ENCODE assay signal across 16 mouse cellular contexts in genomic region chr4:32905913-32906312, GRCm38 (mm10). TPM values are rescaled to one million over a fixed set of nuclear protein-coding genes. Genes with fewer than 3 reads are reported as not detected.
DNase-seq lines count a peak whose midpoint lies in the region; ATAC-seq and TF ChIP-seq lines count a peak whose summit lies in the region.
"Had no signal": no experiment of that assay in that cellular context is flagged by ENCODE, and none has a peak within 500 bp of the region (broad histone marks: within the 10 kb centered on the region; RNA-seq: fewer than 3 reads in every experiment).

No protein-coding gene starts in this region.

- in situ Hi-C loops in CH12.LX (cut with MboI; ENCODE audit: low pct_ligation_motif_present, low pct_unique_long_range_greater_than_20kb, low sequenced_read_pairs) = no loop called here

- TF ChIP-seq CTCF in CH12.LX (conservative IDR thresholded peaks at IDR 0.05 in 1 of 2, IDR thresholded peaks at IDR 0.05 in 1 of 2; ENCODE audit: low read depth in 2 of 2, low read length in 2 of 2) = no peak

- H3K27me3 ChIP-seq in heart, embryonic 10.5 days (ENCODE audit: insufficient read depth, poor library complexity, severe bottlenecking) = no peaks in the 10 kb centered on the region
- H3K27me3 ChIP-seq in heart, embryonic 13.5 days (replicated peaks) = no peaks in the 10 kb centered on the region
- H3K27me3 ChIP-seq in CH12.LX (replicated peaks) = no peaks in the 10 kb centered on the region
- H3K27me3 ChIP-seq: embryonic facial prominence, embryonic 12.5 days; forebrain, embryonic 13.5 days; forebrain, embryonic 15.5 days had no signal

- H3K4me2 ChIP-seq in heart, embryonic 13.5 days = no peak overlapping the region
- no peak overlapping the region for H3K4me2 ChIP-seq in CH12.LX (ENCODE audit: insufficient read depth, low read depth, poor library complexity, severe bottlenecking)
- H3K4me2 ChIP-seq: embryonic facial prominence, embryonic 12.5 days; forebrain, embryonic 13.5 days; forebrain, embryonic 15.5 days had no signal

- no peak for ATAC-seq in heart, embryonic 13.5 days (ENCODE audit: extremely low read depth, insufficient number of reproducible peaks, low FRiP score, low TSS enrichment)

- TF ChIP-seq EP300 in CH12.LX (IDR thresholded peaks at IDR 0.05; ENCODE audit: low read length) = no peak

- dilution Hi-C loops in CH12.LX (cut with MboI; ENCODE audit: extremely low pct_ligation_motif_present, extremely low pct_unique_long_range_greater_than_20kb, low sequenced_read_pairs) = no loop called here

- H3K27ac ChIP-seq in heart, embryonic 10.5 days = peak overlapping the region; percentile 12; the same call in 1 of the 2 replicates
- H3K27ac ChIP-seq in heart, embryonic 13.5 days (replicated peaks) = peak overlapping the region; percentile 75
- no peak overlapping the region for H3K27ac ChIP-seq in CH12.LX (ENCODE audit: insufficient read depth, low read depth)
- H3K27ac ChIP-seq: embryonic facial prominence, embryonic 10.5 days; embryonic facial prominence, embryonic 12.5 days; forebrain, embryonic 13.5 days; forebrain, embryonic 15.5 days had no signal

- H3K4me1 ChIP-seq in heart, embryonic 10.5 days = peaks cover 48% of the 10 kb centered on the region
- H3K4me1 ChIP-seq in heart, embryonic 13.5 days = peaks cover 56% of the 10 kb centered on the region
- peaks cover 20 to 56% of the 10 kb centered on the region in 2 experiments for H3K4me1 ChIP-seq in CH12.LX (ENCODE audit: control insufficient read depth in 1 of 2, insufficient read depth in 2 of 2)
- H3K4me1 ChIP-seq: embryonic facial prominence, embryonic 12.5 days had no signal

- H3K36me3 ChIP-seq in heart, embryonic 10.5 days = no peaks in the 10 kb centered on the region
- H3K36me3 ChIP-seq in heart, embryonic 13.5 days = no peaks in the 10 kb centered on the region
- H3K36me3 ChIP-seq in CH12.LX (replicated peaks in 1 of 2; ENCODE audit: control insufficient read depth in 1 of 2, insufficient read depth in 1 of 2, low read length in 1 of 2) = no peaks in the 10 kb centered on the region
- H3K36me3 ChIP-seq: embryonic facial prominence, embryonic 10.5 days; embryonic facial prominence, embryonic 12.5 days; forebrain, embryonic 15.5 days had no signal

- DNase-seq in heart, embryonic 10.5 days (ENCODE audit: low spot score) = no peak
- DNase-seq in heart, adult 11 months = no peak
- DNase-seq in heart, adult 18-20 months = no peak
- DNase-seq in CH12.LX (ENCODE audit: extremely low read depth) = no peak
- DNase-seq in Muller cell, postnatal 12 days (ENCODE audit: inconsistent ontology term) = no peak
- DNase-seq: cerebellum, adult 11 months; cerebellum, adult 18-20 months; cerebellum, adult 8-10 months; cerebellum, adult 9-11 months; embryo, embryonic 11 days had no signal

- H3K79me2 ChIP-seq in CH12.LX (replicated peaks; ENCODE audit: control insufficient read depth, extremely low read depth, insufficient read depth, poor library complexity, severe bottlenecking) = no peaks in the 10 kb centered on the region

- no peak for TF ChIP-seq POLR2A in CH12.LX (IDR thresholded peaks at IDR 0.05; ENCODE audit: low read depth, low read length)

- H3K4me3 ChIP-seq in heart, embryonic 10.5 days = no peak overlapping the region
- H3K4me3 ChIP-seq in heart, embryonic 13.5 days = no peak overlapping the region
- no peak overlapping the region for H3K4me3 ChIP-seq in CH12.LX (replicated peaks in 1 of 3; ENCODE audit: low read depth in 2 of 3, low read length in 2 of 3, poor library complexity in 1 of 3)
- H3K4me3 ChIP-seq: embryonic facial prominence, embryonic 10.5 days; embryonic facial prominence, embryonic 12.5 days; forebrain, embryonic 13.5 days; forebrain, embryonic 15.5 days had no signal

- no peak for TF ChIP-seq RAD21 in CH12.LX (IDR thresholded peaks at IDR 0.05; ENCODE audit: low read depth, low read length)

- H3K9me3 ChIP-seq in heart, embryonic 10.5 days = no peaks in the 10 kb centered on the region
- H3K9me3 ChIP-seq in heart, embryonic 13.5 days = no peaks in the 10 kb centered on the region
- H3K9me3 ChIP-seq in CH12.LX (replicated peaks; ENCODE audit: low read length) = no peaks in the 10 kb centered on the region
- H3K9me3 ChIP-seq: embryonic facial prominence, embryonic 10.5 days; embryonic facial prominence, embryonic 12.5 days; forebrain, embryonic 13.5 days; forebrain, embryonic 15.5 days had no signal

- 100% methylated on average over 2 of the region's 2 CpGs for WGBS in heart, embryonic 10.5 days
- 90% methylated on average over 2 of the region's 2 CpGs for WGBS in heart, embryonic 13.5 days

- no peak overlapping the region for H3K9ac ChIP-seq in heart, embryonic 13.5 days
- H3K9ac ChIP-seq in CH12.LX (ENCODE audit: insufficient read depth, low read depth) = no peak overlapping the region
- H3K9ac ChIP-seq: embryonic facial prominence, embryonic 12.5 days; forebrain, embryonic 13.5 days; forebrain, embryonic 15.5 days; forebrain, postnatal 0 days had no signal

TF ChIP-seq in CH12.LX, 34 proteins besides CTCF, POLR2A, EP300 and RAD21:
- TF ChIP-seq MAFK (IDR thresholded peaks at IDR 0.05; ENCODE audit: insufficient replicate concordance, low read length) (no peak), MAX (IDR thresholded peaks at IDR 0.05; ENCODE audit: low read length) (no peak), ZKSCAN1 (IDR thresholded peaks at IDR 0.05; ENCODE audit: borderline replicate concordance, low read depth, low read length) (peak; percentile 74), IRF4 (IDR thresholded peaks at IDR 0.05; ENCODE audit: low read depth, low read length) (no peak), ZNF384 (IDR thresholded peaks at IDR 0.05; ENCODE audit: low read depth, low read length) (no peak), CHD1 (IDR thresholded peaks at IDR 0.05; ENCODE audit: low read depth, low read length) (no peak)
TF ChIP-seq in CH12.LX: peak in this region for 1.

RNA-seq across cellular contexts. Expression of gene Ankrd6, which starts 44.7 kb away (rescaled TPM):
- polyA plus RNA-seq in heart, embryonic 10.5 days (2016; fragmentation: Nextera tagmentation; extraction: Ambion mirVana) = 8.3 and 8.4 TPM in 2 replicates
- polyA plus RNA-seq in heart, embryonic 13.5 days (2015; fragmentation: Nextera tagmentation; extraction: Ambion mirVana) = 4.2 and 5.0 TPM in 2 replicates
- total RNA-seq in heart, adult 18-20 months (2021) = 1 to 10 TPM; 4.8 to 5.9 TPM
- total RNA-seq in CH12.LX (2012; rRNA removed) (1.4 and 2.1 TPM in 2 replicates), CH12.LX (2014; rRNA removed) (1.3 TPM in 2 replicates)
- 1.5 and 1.6 TPM in 2 replicates for polyA plus RNA-seq in CH12.LX (2012; ENCODE audit: insufficient read length, low read depth)
